Mouse (Mus musculus) midbrain, embryonic 16.5 days (tissue): ENCODE measurements at regions not wholly inside any gene's neighbourhood (a gene's known extent, or its start where the extent isn't known, plus 50 kb on each side); places are given as distances from the start of the nearest gene placed in this dataset.

Source experiments
- ATAC-seq: fragments of 200-750 bp; cut with Nextera tagmentation; 2 replicates; pipeline ENCODE4 v1.8.0; 2017; ENCODE audit warnings: moderate TSS enrichment
- H3K27ac ChIP-seq: fragments of 300-500 bp; sonication (generic); 2 replicates; pipeline ENCODE4 v1.5.1; 2014; ENCODE audit warnings: mild to moderate bottlenecking, low read length, mixed read lengths
- H3K27me3 ChIP-seq: fragments of 300-500 bp; sonication (generic); 2 replicates; pipeline ENCODE4 v1.6.1; 2014; ENCODE audit warnings: low read depth, low read length, mixed read lengths; ENCODE audit not compliant: control insufficient read depth, insufficient read depth
- H3K36me3 ChIP-seq: fragments of 300-500 bp; sonication (generic); 2 replicates; pipeline ENCODE4 v1.6.1; 2014; ENCODE audit warnings: mild to moderate bottlenecking, low read length, moderate library complexity, mixed read lengths; ENCODE audit not compliant: control insufficient read depth, insufficient read depth
- H3K4me1 ChIP-seq: fragments of 300-500 bp; sonication (generic); 2 replicates; pipeline ENCODE4 v1.6.1; 2014; ENCODE audit warnings: mild to moderate bottlenecking, low read length, mixed read lengths; ENCODE audit not compliant: control insufficient read depth, insufficient read depth
- H3K4me2 ChIP-seq: fragments of 300-500 bp; sonication (generic); 2 replicates; pipeline ENCODE4 v1.6.1; 2014; ENCODE audit warnings: mild to moderate bottlenecking, low read length, mixed read lengths
- H3K4me3 ChIP-seq: fragments of 300-500 bp; sonication (generic); 2 replicates; pipeline ENCODE4 v1.5.1; 2014; ENCODE audit warnings: low read depth, mild to moderate bottlenecking, low read length, moderate library complexity, mixed read lengths
- H3K9ac ChIP-seq: fragments of 300-500 bp; sonication (generic); 2 replicates; pipeline ENCODE4 v1.6.1; 2014; ENCODE audit warnings: low read depth, low read length, mixed read lengths
- H3K9me3 ChIP-seq: fragments of 300-500 bp; sonication (generic); replicated peaks from 2 replicates; pipeline ENCODE4 v1.6.1; 2014; ENCODE audit warnings: mild to moderate bottlenecking, low read length, mixed read lengths; ENCODE audit not compliant: control insufficient read depth, poor library complexity, severe bottlenecking
- WGBS: fragments of 180-500 bp; shearing (Covaris S2); extraction: QIAGEN DNeasy Blood & Tissue Kit; methylation state at CpG from one replicate; pipeline ENCODE4 v1.1.7; 2014; 5-methylcytosine and 5-hydroxymethylcytosine counted together

DNA sequence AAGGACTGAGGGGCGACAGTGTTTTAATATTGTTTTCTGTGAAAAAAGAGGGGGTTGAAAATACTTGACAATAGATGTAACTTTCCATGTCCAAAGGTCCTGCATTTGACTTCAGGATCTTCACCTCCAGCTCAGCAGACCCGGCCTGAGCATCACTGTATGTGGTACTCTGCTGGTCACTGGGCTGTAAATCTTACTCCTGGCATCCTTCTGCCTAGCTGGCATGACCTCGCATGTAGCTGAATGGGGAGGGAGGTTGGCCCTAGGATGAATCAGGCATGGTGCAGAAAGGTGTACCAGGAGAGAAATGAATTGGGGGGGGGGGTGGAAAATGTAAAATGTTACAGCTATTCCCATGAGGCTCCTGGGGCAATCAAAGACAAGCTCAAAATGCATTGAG lies 156.0 kb downstream of the Cdc5l start:
- Histone ChIP-seq H3K9me3 (no peaks in the 10 kb centered on the region), H3K4me2 (no peak overlapping the region), H3K27me3 (no peaks in the 10 kb centered on the region), H3K27ac (no peak overlapping the region), H3K4me1 (peaks cover 8% of the 10 kb centered on the region; the same call in 1 of the 2 replicates), H3K36me3 (no peaks in the 10 kb centered on the region), H3K9ac (no peak overlapping the region), H3K4me3 (no peak overlapping the region)
- ATAC-seq = no peak
- WGBS = 91% methylated on average over 3 of the region's 3 CpGs

DNA sequence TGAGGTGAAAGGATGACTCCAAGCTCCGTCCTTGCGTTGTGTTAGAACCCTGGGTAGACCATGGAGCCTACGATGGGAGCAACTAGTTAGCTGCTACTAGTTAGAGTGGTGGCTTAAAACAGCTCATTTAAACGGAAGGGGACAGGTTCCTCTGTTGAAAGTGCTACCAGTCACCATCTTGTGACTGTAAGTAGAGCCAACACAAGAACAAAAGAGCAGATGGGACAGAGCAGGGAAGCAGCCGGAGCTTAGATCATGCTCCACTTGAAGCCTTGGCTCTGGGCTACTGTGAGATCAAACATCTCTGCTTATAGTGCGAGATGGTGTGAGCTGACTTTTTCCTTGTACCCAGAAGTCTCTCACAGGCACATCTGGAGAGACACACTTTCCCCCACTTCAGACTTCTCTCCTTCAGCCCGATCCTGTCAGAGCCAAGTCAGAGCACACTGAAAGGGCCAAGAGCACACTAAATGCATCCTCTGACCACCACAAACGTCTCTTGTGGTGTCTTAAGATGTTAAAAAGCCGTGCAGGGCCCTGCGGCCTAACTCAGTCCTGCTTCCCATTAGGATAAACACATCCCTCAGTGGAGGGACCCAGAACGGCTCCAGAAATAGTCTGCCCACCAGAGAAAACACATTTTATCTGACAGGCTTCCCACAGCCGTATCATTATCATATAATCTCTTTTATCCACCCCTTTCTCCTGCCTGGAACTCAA lies 156.7 kb downstream of the Cdc5l start:
- no peak overlapping the region for H3K4me2 ChIP-seq
- no peak overlapping the region for H3K27ac ChIP-seq
- H3K4me1 ChIP-seq = peaks cover 8% of the 10 kb centered on the region; the same call in 1 of the 2 replicates
- H3K9me3 ChIP-seq = peaks cover 2% of the 10 kb centered on the region; the same call in 1 of the 2 replicates
- H3K9ac ChIP-seq = no peak overlapping the region
- no peak for ATAC-seq
- no peaks in the 10 kb centered on the region for H3K27me3 ChIP-seq
- H3K4me3 ChIP-seq = no peak overlapping the region
- 84% methylated on average over 12 of the region's 12 CpGs for WGBS
- H3K36me3 ChIP-seq = no peaks in the 10 kb centered on the region

GRCm38 (mm10) chr17:45274894-45275293 lies 158.6 kb downstream of the Cdc5l start:
- no peaks in the 10 kb centered on the region for H3K36me3 ChIP-seq
- peaks cover 2% of the 10 kb centered on the region; the same call in 1 of the 2 replicates for H3K9me3 ChIP-seq
- H3K4me1 ChIP-seq = peaks cover 7% of the 10 kb centered on the region; the same call in 1 of the 2 replicates
- H3K9ac ChIP-seq = no peak overlapping the region
- no peak overlapping the region for H3K4me3 ChIP-seq
- H3K4me2 ChIP-seq = no peak overlapping the region
- no peak for ATAC-seq
- no peak overlapping the region for H3K27ac ChIP-seq
- H3K27me3 ChIP-seq = no peaks in the 10 kb centered on the region
- WGBS = 74% methylated on average over 4 of the region's 4 CpGs

- Histone ChIP-seq H3K27ac (no peak overlapping the region), H3K27me3 (no peaks in the 10 kb centered on the region), H3K4me2 (no peak overlapping the region), H3K4me1 (no peaks in the 10 kb centered on the region), H3K36me3 (no peaks in the 10 kb centered on the region), H3K9me3 (no peaks in the 10 kb centered on the region; the same call in 1 of the 2 replicates), H3K9ac (no peak overlapping the region), H3K4me3 (no peak overlapping the region)
- WGBS = 88% methylated on average over 6 of the region's 6 CpGs
- ATAC-seq = no peak
These were observed 166.8 kb downstream of the Cdc5l start for GRCm38 (mm10) chr17:45266776-45267175.

- no peak overlapping the region for H3K4me2 ChIP-seq
- WGBS = 75% methylated on average over 7 of the region's 7 CpGs
- ATAC-seq = no peak
- no peaks in the 10 kb centered on the region for H3K9me3 ChIP-seq
- no peaks in the 10 kb centered on the region for H3K36me3 ChIP-seq
- no peaks in the 10 kb centered on the region for H3K27me3 ChIP-seq
- H3K4me3 ChIP-seq = no peak overlapping the region
- no peaks in the 10 kb centered on the region for H3K4me1 ChIP-seq
- H3K27ac ChIP-seq = no peak overlapping the region
- no peak overlapping the region for H3K9ac ChIP-seq
These were observed 167.9 kb downstream of the Cdc5l start for GRCm38 (mm10) chr17:45265587-45265986.

DNA sequence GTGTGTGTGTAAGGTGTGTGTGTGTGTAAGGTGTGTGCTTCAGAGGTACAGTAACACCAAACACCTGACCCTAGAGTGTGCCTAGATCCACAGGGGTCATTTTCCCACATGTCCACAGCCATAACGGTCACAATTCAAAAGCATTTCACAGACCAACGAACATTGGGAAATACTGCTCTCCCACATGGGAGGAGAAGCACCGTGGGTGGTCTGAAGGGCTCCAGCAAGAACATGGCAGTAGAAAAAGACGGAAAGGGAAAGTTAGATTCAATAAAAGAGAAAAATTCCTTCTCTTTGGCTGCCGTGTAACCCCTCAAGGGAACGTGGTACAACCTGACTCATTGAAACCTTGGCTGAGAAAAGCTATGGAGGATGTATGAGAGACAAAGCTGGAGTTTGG lies 169.1 kb downstream of the Cdc5l start:
- no peak for ATAC-seq
- Histone ChIP-seq H3K27ac (no peak overlapping the region), H3K9me3 (no peaks in the 10 kb centered on the region), H3K4me1 (no peaks in the 10 kb centered on the region), H3K4me3 (no peak overlapping the region), H3K36me3 (no peaks in the 10 kb centered on the region), H3K27me3 (no peaks in the 10 kb centered on the region), H3K9ac (no peak overlapping the region), H3K4me2 (no peak overlapping the region)
- 51% methylated on average over 6 of the region's 6 CpGs for WGBS

DNA sequence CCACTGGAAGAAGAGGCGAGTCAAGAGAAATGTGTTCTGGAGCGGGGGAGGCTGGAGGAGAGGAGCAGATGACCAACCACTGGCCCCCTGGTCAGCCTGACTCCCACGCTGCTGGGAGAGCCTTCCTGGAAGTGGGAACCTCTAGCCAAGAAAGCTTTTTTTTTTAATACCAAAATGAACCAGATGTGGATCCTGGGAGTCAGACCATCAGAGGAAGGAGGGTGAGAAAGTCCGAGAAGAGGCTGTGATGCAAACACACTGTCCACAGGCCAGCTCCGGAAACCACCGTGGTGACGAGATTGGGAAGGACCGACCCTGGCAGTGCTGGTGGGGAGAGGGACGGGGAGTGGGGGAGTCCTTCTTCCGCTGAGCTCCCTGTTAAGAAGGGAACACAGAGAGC lies 173.1 kb downstream of the Cdc5l start:
- ATAC-seq = no peak
- Histone ChIP-seq H3K4me2 (no peak overlapping the region), H3K4me1 (no peaks in the 10 kb centered on the region), H3K27ac (no peak overlapping the region), H3K9ac (no peak overlapping the region), H3K36me3 (no peaks in the 10 kb centered on the region), H3K9me3 (no peaks in the 10 kb centered on the region), H3K27me3 (no peaks in the 10 kb centered on the region), H3K4me3 (no peak overlapping the region)
- 90% methylated on average over 10 of the region's 10 CpGs for WGBS

- Histone ChIP-seq H3K4me2 (no peak overlapping the region), H3K9ac (no peak overlapping the region), H3K4me1 (no peaks in the 10 kb centered on the region), H3K36me3 (no peaks in the 10 kb centered on the region), H3K4me3 (no peak overlapping the region), H3K27ac (no peak overlapping the region), H3K9me3 (no peaks in the 10 kb centered on the region), H3K27me3 (no peaks in the 10 kb centered on the region)
- WGBS = 84% methylated on average over 7 of the region's 7 CpGs
- ATAC-seq = no peak
These were observed 175.5 kb downstream of the Cdc5l start for GRCm38 (mm10) chr17:45258007-45258406.

DNA sequence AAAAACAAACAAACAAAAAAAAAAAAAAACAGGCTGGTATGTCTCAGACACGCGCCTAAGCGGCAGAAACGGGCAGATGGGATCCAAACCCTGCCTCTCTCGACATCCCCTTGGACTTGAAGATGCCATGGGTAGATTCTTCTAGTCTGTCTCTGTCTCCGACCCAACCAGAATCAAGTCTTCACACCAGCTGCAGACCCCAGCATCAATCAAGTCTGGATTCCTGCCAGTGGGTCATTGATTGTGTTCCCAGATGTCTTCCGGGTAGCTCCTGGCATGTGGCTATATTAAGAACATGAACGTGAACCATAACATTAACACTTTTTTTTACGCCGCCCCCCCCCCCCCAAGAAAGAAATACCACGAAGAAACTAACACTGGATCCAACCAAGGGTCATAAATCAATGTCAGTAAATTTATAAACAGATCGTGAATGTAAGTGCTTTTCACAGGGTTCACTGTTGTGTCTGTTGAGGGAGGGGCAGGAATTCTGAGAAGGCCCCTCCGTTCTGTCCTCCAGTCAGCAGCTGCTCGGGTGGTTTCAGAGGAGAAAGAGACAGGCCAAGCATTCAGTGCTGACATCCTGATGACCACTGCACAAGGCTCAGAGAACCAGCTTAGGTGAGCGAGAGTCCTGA lies 180.8 kb downstream of the Cdc5l start:
- H3K27me3 ChIP-seq = no peaks in the 10 kb centered on the region
- H3K9ac ChIP-seq = no peak overlapping the region
- no peak for ATAC-seq
- H3K4me3 ChIP-seq = no peak overlapping the region
- 80% methylated on average over 15 of the region's 15 CpGs for WGBS
- no peak overlapping the region for H3K4me2 ChIP-seq
- H3K36me3 ChIP-seq = no peaks in the 10 kb centered on the region
- no peak overlapping the region for H3K27ac ChIP-seq
- no peaks in the 10 kb centered on the region for H3K4me1 ChIP-seq
- no peaks in the 10 kb centered on the region for H3K9me3 ChIP-seq
